Mouse (Mus musculus) left cerebral cortex, postnatal 36 days (tissue): ENCODE data around the gene Rnps1. TPM values are rescaled to one million over a fixed set of nuclear protein-coding genes. Genes with fewer than 3 reads are reported as not detected.
"Not testable (repeated sequence)": the region's sequence is repeated elsewhere in the genome, so short reads cannot be mapped to it uniquely, and the experiment has no call there.

Experiments
- DNase-seq, 2 experiments: peaks; one replicate each; pipeline ENCODE4 v3.0.0; 2021 to 2022; ENCODE audit warnings: low spot score in 2 of 2, mixed read lengths in 1 of 2
- intact Hi-C: fragments of 180-260 bp; cut with DNase I; formaldehyde crosslinking; loops from one replicate; pipeline ENCODE4 v1.15.1; 2025
- total RNA-seq, 2 experiments: library from RNA; stranded (reverse); gene quantifications; 2 replicates each; pipeline ENCODE4 v1.2.3; 2021

Rnps1 gene
- total RNA-seq, result 100 to 1,000 TPM; 125 to 132 TPM

DNA sequence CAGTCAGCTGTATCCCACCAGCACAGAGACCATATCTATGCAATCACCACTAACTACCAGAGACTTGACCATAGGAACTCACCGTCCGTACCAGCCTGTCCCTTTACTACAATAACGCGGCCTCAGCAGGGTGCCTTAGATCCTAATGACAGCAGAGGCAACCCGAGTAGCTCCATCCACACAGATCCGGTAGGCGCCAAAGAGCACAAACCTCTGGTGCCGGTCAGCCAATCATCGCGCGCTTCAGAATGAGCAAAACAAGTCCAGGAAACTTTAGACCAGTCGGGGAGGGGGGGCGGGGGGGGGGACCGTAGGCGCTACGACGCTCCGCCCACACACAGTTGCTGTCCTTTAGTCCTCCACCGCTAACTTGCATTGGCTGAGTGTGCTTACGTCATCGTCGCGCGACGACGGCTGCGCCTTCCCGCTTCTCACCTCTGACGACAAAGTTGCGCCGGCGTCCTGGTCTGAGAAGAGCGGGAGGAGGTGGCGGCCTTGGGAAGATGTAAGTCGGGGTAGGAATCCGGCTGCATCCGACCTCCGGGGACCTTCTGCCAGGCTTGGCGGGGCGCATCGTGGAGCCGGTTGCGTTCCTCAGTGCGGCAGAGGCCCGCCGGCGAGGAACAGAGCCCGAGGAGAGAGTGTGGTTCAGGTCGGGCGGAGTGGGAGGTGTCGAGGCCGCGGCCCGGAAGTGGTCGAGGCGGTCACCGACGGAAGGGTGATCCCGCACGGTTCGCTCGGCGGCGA lies at the start of gene Rnps1:
Gene Rnps1, plus strand, starts transcription at position 336 of the 747 bp plus-strand sequence.
- peak; percentile 91 to 92 for DNase-seq
- intact Hi-C loops, result loop anchor here (10.0 kb wide), 1 partner anchor 250 kb away; the partner anchor contains the start of genes Amdhd2 and Atp6v0c

DNA sequence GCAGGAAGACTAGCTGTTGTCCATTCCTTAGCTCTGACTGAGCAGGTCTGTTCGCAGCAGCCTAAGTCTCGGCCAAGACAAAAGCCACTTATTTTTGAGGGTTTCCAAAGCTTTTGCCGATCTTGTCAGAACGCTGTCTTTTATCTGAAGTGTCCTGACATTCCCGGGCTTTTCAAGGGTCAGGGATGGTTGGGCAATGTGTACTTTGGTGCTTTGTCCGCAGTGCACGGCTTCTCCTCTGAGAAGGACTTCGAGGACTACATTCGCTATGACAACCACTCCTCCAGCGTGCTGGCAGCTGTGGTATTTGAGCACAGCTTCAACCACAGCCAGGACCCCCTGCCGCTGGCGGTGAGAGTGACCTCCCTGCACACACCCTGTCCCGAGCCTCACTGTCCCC lies 48.5 kb upstream of the Rnps1 start:
- no peak for DNase-seq

GRCm38 (mm10) chr17:24375094-24375712 lies 39.2 kb upstream of the Rnps1 start:
- no peak for DNase-seq
- intact Hi-C loops, result no loop called here

More for the DNA sequence above, 48.5 kb upstream of the Rnps1 start:
- intact Hi-C loops, result no loop called here

- no peak for DNase-seq
- intact Hi-C loops, result no loop called here
These were observed 38.5 kb upstream of the Rnps1 start for GRCm38 (mm10) chr17:24375886-24376285.

DNA sequence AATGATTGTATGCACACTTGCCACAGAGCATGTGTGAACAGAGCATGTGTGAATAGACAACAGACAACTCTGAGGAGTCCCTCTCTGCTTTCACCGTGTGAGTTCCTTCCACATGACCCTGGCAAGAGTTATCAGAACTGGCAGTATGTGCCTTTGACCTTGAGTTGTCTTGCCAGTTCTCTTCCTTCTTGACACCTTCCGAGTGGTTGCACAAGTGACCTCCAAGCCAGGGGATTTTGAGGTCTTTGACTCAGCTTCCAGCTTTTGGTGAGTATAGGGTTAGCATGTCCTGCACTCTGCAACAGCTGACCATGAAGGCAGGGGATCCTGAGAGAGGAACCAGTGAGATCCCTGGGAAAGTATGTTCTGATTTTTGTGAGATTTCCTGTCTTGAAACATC lies 35.9 kb upstream of the Rnps1 start:
- no peak for DNase-seq
- intact Hi-C loops, result no loop called here

DNA sequence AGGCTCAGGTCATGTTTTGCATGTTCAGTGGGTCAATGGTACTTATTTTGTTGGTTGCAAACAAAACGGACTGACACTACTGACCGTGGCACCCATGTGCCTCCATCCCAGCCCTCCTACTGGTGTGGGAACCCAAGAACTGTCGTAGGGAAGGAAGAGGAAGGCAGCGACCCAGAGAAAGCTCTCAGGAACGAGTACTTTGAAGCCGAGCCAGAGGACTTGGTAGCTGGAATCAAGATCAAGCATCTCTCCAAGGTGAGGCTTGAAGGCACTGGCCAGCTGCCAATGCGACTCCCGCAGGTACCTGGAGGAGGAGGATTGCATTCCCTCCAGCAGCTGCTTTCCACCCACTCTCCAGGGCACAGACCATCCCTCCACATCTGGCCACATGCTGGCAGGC lies 30.6 kb upstream of the Rnps1 start:
- intact Hi-C loops, result no loop called here

GRCm38 (mm10) chr17:24388711-24389110 lies 25.7 kb upstream of the Rnps1 start:
- no peak for DNase-seq
- intact Hi-C loops, result no loop called here

More for the DNA sequence above, 30.6 kb upstream of the Rnps1 start:
- DNase-seq, result no peak

GRCm38 (mm10) chr17:24389865-24390264 lies 24.5 kb upstream of the Rnps1 start:
- intact Hi-C loops, result loop anchor here (10.0 kb wide), 1 partner anchor 215 kb away; no protein-coding TSS in a partner anchor
- peak in 1 of 2 experiments; percentile 30 for DNase-seq

DNA sequence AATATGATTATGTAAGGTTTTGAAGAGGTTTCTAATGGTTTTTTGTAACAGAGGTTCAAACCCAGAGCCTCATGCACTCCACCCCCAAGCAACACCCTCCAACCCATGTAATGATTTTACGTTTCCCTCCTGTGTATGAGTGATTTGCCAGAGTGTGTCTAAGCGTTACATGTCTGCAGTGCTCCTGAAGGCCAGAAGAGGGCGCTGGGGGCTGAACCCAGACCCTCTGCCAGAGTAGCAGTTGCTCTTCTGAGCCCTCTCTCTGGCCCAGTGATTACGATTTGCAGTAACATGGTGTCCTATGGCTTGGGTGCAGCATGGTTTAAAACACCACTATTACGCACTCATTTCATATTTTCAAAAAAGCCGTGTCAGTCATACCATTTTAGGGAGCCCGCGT lies 23.2 kb upstream of the Rnps1 start:
- DNase-seq, result no peak
- intact Hi-C loops, result loop anchor here (10.0 kb wide), 1 partner anchor 216 kb away; no protein-coding TSS in a partner anchor

DNA sequence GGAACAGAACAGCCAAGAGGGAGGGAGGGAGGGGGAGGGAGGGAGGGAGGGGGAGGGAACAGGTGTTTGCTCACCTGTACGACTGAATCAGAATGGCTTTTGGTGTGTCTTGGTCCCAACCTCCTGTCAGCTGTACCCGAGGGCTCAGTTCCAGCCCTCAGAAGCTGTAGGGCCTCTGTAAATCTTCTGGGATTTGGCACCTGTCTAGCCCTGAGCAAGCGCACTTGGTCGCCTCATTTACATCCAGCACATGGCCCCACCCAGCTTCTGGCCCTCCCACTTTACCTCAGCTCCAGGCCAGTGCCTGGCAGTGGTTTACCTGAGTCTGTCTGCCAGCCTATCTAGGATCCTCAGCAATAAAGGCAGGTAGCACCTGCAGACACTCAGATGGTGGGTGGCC lies 20.8 kb upstream of the Rnps1 start:
- DNase-seq, result no peak
- intact Hi-C loops, result loop anchor here (10.0 kb wide), 1 partner anchor 219 kb away; no protein-coding TSS in a partner anchor

GRCm38 (mm10) chr17:24394456-24394855 lies 19.9 kb upstream of the Rnps1 start:
- intact Hi-C loops, result loop anchor here (10.0 kb wide), 1 partner anchor 220 kb away; no protein-coding TSS in a partner anchor
- DNase-seq, result no peak

- peak in 1 of 2 experiments; percentile 18 for DNase-seq
- intact Hi-C loops, result no loop called here
These were observed 12.0 kb upstream of the Rnps1 start for GRCm38 (mm10) chr17:24402371-24402770.

DNA sequence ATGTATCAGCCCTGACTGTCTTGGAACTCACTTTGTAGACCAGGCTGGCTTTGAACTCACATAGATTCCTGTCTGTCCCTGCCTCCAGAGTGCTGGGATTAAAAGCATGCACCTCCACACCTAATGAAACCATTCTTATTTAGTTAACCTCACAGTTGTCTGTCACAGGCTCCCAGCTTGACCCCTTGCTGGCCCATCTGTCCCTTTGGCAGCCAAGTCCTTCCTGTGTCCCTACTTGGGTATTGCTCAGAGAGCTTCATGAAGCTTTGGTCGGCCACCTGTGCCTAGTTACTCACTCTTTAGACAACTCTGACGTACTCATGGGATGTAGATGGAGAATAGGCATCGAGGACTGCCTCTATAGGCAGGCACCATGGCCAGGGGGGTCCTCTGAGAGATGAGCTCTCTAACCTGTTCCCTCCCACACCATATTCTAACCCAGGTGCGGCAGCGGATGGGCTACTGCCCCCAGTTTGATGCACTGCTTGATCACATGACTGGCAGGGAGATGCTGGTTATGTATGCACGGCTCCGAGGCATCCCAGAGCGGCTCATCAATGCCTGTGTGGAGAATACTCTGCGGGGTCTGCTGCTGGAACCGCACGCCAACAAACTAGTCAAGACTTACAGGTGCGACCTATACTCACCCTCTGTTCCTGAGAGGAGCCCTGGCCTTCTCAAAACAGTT lies 7.1 kb upstream of the Rnps1 start:
- no peak for DNase-seq
- intact Hi-C loops, result no loop called here

DNA sequence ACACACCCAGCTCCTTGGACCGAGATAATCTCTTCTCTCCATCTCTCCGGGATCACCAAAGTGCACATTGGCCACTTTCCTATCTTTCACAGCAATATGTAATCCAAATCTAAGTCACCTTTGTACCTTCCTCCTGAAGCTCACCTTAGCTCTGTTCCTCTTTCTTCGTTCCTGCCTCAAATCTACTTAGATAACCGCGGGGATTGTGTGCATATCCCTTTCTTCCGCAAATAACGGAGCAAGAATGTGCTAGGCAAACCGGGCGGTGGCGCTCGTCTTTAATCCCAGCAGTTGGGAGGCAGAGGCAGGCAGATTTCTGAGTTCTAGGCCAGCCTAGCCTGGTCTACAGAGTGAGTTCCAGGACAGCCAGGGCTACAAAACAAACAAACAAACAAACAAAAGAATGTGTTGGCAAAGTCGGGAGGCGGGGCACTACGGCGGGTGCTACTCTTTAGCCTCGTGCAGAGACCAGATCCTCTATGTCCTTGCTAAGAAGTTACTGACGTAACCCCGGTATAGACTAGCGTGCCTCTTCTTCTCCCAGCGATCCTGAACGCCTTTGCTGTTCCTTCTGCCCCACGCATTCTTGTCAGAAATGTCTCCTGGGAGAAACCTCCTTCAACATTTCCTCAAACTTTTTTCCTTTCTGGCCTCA lies 681 bp upstream of the Rnps1 start:
- intact Hi-C loops, result loop anchor here (10.0 kb wide), 1 partner anchor 249 kb away; the partner anchor contains the start of genes Amdhd2 and Atp6v0c
- no peak for DNase-seq

DNA sequence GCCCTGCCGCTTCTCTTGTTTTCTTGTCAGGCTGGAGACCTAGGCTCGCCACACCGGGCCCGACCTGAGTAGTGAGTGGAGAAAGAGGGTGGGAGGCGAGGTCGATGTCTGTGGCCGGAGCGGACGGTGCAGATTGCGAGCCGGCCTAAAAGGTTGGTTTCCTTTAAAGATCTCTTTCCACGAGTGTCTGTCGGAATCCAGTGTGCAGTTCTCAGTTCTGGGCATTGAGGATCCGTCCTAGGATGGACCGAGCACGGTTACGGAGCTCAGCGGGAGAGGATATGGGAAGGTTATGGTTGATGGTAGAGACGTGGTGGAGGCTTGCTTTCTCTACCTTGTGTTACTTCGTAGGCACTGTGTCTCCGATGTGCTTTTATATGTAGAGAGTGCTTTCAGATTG lies 646 bp downstream of the Rnps1 start:
- intact Hi-C loops, result loop anchor here (10.0 kb wide), 1 partner anchor 250 kb away; the partner anchor contains the start of genes Amdhd2 and Atp6v0c

DNA sequence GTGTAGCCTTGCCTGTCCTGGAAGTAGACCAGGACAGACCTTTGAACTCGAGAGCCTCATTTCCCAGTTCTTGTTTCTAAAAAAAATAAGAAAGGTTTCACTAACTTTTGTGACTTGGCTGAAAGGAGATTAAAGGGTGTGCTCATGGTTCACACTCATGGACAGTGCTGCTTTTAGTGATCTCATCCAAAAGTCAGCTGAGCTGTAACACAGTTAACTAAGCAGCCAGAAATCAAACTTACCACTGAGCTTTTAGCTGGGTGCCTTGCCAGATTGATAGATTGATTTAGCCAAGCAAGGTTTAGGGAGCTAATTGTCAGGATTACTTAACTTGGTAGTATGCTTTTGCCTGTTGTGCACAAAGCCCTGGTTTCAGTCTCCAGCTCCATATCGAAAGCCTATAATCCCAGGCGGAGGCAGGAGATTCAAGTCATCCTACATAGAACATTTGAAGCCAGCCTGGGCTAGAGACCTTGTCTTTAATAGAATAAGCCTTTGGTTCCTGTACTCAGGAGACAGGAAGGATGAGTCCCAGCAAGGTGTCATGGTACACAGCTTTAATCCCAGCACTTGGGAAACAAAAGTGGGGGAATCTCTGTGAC lies 1.8 kb downstream of the Rnps1 start:
- DNase-seq, result no peak
- intact Hi-C loops, result loop anchor here (10.0 kb wide), 1 partner anchor 251 kb away; the partner anchor contains the start of genes Amdhd2 and Atp6v0c

More for the DNA sequence above, 646 bp downstream of the Rnps1 start:
- no peak for DNase-seq

GRCm38 (mm10) chr17:24423114-24423513 lies 8.7 kb downstream of the Rnps1 start:
- intact Hi-C loops, result no loop called here
- DNase-seq, result no peak

- no peak for DNase-seq
- intact Hi-C loops, result no loop called here
These were observed 10.1 kb downstream of the Rnps1 start for GRCm38 (mm10) chr17:24424489-24424888.

GRCm38 (mm10) chr17:24425326-24425725 lies 11.0 kb downstream of the Rnps1 start:
- DNase-seq, intact Hi-C loops: not testable (repeated sequence)
